Mouse (Mus musculus): Measurements from ENCODE around the gene Ruvbl2. TPM values are rescaled to one million over a fixed set of nuclear protein-coding genes. Genes with fewer than 3 reads are reported as not detected.

Ruvbl2 gene
- total and polyA plus RNA-seq, 3 experiments = 253 to 277 (median 267) TPM

DNA sequence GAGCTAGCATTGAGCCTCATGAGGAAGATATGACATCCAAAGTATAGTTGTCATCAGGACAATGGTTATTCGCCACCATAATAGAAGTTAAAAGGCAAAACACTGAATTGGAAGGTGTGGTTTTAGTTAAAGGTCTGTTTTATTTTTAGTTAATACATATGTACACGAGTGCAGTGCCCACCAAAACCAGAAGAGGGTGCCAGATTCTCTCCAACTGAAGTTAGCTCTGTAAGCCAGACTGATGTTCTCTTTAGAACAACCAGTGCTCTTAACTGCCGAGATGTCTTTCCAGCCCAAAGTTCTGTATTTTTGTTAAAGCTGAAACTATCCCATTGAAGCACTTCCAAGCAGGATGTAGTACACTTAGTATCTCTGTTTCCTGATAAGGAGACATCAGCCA lies 33.0 kb upstream of the Ruvbl2 start:
- Histone ChIP-seq H3K4me3 (replicated peaks in 1 of 3; ENCODE audit: low read depth in 2 of 3, low read length in 2 of 3, poor library complexity in 1 of 3) (no peak overlapping the region), H3K27ac (ENCODE audit: insufficient read depth, low read depth) (no peak overlapping the region), H3K4me1 (ENCODE audit: control insufficient read depth in 1 of 2, insufficient read depth in 2 of 2) (peaks cover 5 to 22% of the 10 kb centered on the region in 2 experiments; a peak in 3 of 4 replicates), H3K36me3 (replicated peaks in 1 of 2; ENCODE audit: control insufficient read depth in 1 of 2, insufficient read depth in 1 of 2, low read length in 1 of 2) (peaks cover 14 to 38% of the 10 kb centered on the region in 2 experiments), H3K27me3 (replicated peaks) (no peaks in the 10 kb centered on the region), H3K9me3 (replicated peaks; ENCODE audit: low read length) (peaks cover 3% of the 10 kb centered on the region), H3K4me2 (ENCODE audit: insufficient read depth, low read depth, poor library complexity, severe bottlenecking) (no peak overlapping the region), H3K9ac (ENCODE audit: insufficient read depth, low read depth) (no peak overlapping the region), H3K79me2 (replicated peaks; ENCODE audit: control insufficient read depth, extremely low read depth, insufficient read depth, poor library complexity, severe bottlenecking) (0 out of 2 replicates have a peak, but pooled peaks cover 5% of the 10 kb centered on the region)
- dilution Hi-C loops (cut with MboI; ENCODE audit: extremely low pct_ligation_motif_present, extremely low pct_unique_long_range_greater_than_20kb, low sequenced_read_pairs) (no loop called here), in situ Hi-C loops (cut with MboI; ENCODE audit: low pct_ligation_motif_present, low pct_unique_long_range_greater_than_20kb, low sequenced_read_pairs) (no loop called here)
- peak; percentile 71 for DNase-seq (ENCODE audit: extremely low read depth)
- no peak for TF ChIP-seq CHD1 (IDR thresholded peaks at IDR 0.05; ENCODE audit: low read depth, low read length)
- peak; percentile 4; the same call in 1 of the 2 replicates for TF ChIP-seq ZC3H11A (IDR thresholded peaks at IDR 0.05; ENCODE audit: low read depth, low read length)
- no peak for TF ChIP-seq MAZ (IDR thresholded peaks at IDR 0.05; ENCODE audit: low read depth, low read length)
- TF ChIP-seq RAD21 (IDR thresholded peaks at IDR 0.05; ENCODE audit: low read depth, low read length) = peak; percentile 80
- no peak for TF ChIP-seq EP300 (IDR thresholded peaks at IDR 0.05; ENCODE audit: low read length)
- TF ChIP-seq ZKSCAN1 (IDR thresholded peaks at IDR 0.05; ENCODE audit: borderline replicate concordance, low read depth, low read length) = no peak
- no peak for TF ChIP-seq USF2 (conservative IDR thresholded peaks at IDR 0.05; ENCODE audit: low read depth, low read length)
- peak; percentile 86 to 89 for TF ChIP-seq CTCF (conservative IDR thresholded peaks at IDR 0.05 in 1 of 2, IDR thresholded peaks at IDR 0.05 in 1 of 2; ENCODE audit: low read depth in 2 of 2, low read length in 2 of 2)
- no peak for TF ChIP-seq POLR2AphosphoS2 (IDR thresholded peaks at IDR 0.05; ENCODE audit: low read depth, low read length)
- no peak for TF ChIP-seq CHD2 (IDR thresholded peaks at IDR 0.05; ENCODE audit: low read length)
- no peak for TF ChIP-seq JUND (conservative IDR thresholded peaks at IDR 0.05; ENCODE audit: low read depth, low read length)
- no peak for TF ChIP-seq ZNF384 (IDR thresholded peaks at IDR 0.05; ENCODE audit: low read depth, low read length)
- no peak for TF ChIP-seq MAFK (IDR thresholded peaks at IDR 0.05; ENCODE audit: insufficient replicate concordance, low read length)
- no peak for TF ChIP-seq HCFC1 (IDR thresholded peaks at IDR 0.05; ENCODE audit: low read depth, low read length)
- no peak for TF ChIP-seq ZMIZ1 (IDR thresholded peaks at IDR 0.05; ENCODE audit: low read depth, low read length)
- peak; percentile 75 for TF ChIP-seq SMC3 (IDR thresholded peaks at IDR 0.05; ENCODE audit: low read depth, low read length)
- no peak for TF ChIP-seq ETS1 (conservative IDR thresholded peaks at IDR 0.05; ENCODE audit: low read depth, low read length)
- no peak for TF ChIP-seq MXI1 (IDR thresholded peaks at IDR 0.05; ENCODE audit: low read depth, low read length)

DNA sequence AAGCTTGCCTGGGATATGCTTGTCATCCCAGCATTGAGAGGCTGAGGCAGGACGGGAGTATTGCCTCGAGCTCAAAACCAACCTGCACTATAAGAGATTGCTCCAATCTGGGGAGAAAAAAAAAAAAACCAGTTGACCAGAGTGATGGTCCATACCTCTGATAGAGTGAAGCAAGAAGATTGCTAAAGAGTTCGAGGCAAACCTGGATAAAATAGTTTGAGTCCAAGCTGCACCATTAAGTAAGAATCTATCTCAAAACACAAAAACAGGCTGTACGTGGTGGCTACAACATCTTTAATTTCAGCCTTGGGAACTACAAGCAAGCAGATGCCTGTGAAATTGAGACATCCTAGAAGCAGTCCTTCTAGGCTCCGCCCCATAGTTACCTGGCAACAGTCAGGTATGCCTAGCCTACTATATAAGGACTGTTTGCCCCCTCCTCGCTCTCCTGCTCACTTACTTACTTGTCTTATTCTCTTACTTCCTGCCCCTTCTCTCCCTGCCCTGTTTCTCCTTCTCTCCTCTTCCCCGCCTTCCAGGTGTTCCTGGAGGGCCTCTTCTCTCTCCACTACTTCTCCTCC lies 29.3 kb upstream of the Ruvbl2 start:
- dilution Hi-C loops (cut with MboI; ENCODE audit: extremely low pct_ligation_motif_present, extremely low pct_unique_long_range_greater_than_20kb, low sequenced_read_pairs) (no loop called here), in situ Hi-C loops (cut with MboI; ENCODE audit: low pct_ligation_motif_present, low pct_unique_long_range_greater_than_20kb, low sequenced_read_pairs) (loop anchor here (5.0 to 10.0 kb wide), 2 partner anchors 95 to 218 kb away; partner anchors contain the start of gene Ntn5)
- Histone ChIP-seq H3K27ac (ENCODE audit: insufficient read depth, low read depth) (no peak overlapping the region), H3K79me2 (replicated peaks; ENCODE audit: control insufficient read depth, extremely low read depth, insufficient read depth, poor library complexity, severe bottlenecking) (peaks cover 30% of the 10 kb centered on the region), H3K4me1 (ENCODE audit: control insufficient read depth in 1 of 2, insufficient read depth in 2 of 2) (peaks cover 13 to 37% of the 10 kb centered on the region in 2 experiments), H3K36me3 (replicated peaks in 1 of 2; ENCODE audit: control insufficient read depth in 1 of 2, insufficient read depth in 1 of 2, low read length in 1 of 2) (peaks cover 19 to 33% of the 10 kb centered on the region in 2 experiments), H3K4me3 (replicated peaks in 1 of 3; ENCODE audit: low read depth in 2 of 3, low read length in 2 of 3, poor library complexity in 1 of 3) (peak overlapping the region; percentile 14 to 77 (median 73)), H3K27me3 (replicated peaks) (no peaks in the 10 kb centered on the region), H3K9ac (ENCODE audit: insufficient read depth, low read depth) (peak overlapping the region; percentile 21; the same call in 1 of the 2 replicates), H3K4me2 (ENCODE audit: insufficient read depth, low read depth, poor library complexity, severe bottlenecking) (peak overlapping the region; percentile 45), H3K9me3 (replicated peaks; ENCODE audit: low read length) (peaks cover 3% of the 10 kb centered on the region)
- TF ChIP-seq GABPA (IDR thresholded peaks at IDR 0.05; ENCODE audit: insufficient replicate concordance, low read depth, low read length) = no peak
- TF ChIP-seq SMC3 (IDR thresholded peaks at IDR 0.05; ENCODE audit: low read depth, low read length) = no peak
- no peak for TF ChIP-seq CTCF (conservative IDR thresholded peaks at IDR 0.05 in 1 of 2, IDR thresholded peaks at IDR 0.05 in 1 of 2; ENCODE audit: low read depth in 2 of 2, low read length in 2 of 2)
- no peak for TF ChIP-seq MEF2A (IDR thresholded peaks at IDR 0.05; ENCODE audit: borderline replicate concordance, low read depth, low read length)
- TF ChIP-seq SIN3A (IDR thresholded peaks at IDR 0.05; ENCODE audit: low read length) = no peak
- no peak for TF ChIP-seq MAFK (IDR thresholded peaks at IDR 0.05; ENCODE audit: insufficient replicate concordance, low read length)
- TF ChIP-seq UBTF (IDR thresholded peaks at IDR 0.05; ENCODE audit: low read depth, low read length) = no peak
- TF ChIP-seq JUN (IDR thresholded peaks at IDR 0.05; ENCODE audit: insufficient read depth, low read depth, low read length) = no peak
- no peak for TF ChIP-seq POLR2A (IDR thresholded peaks at IDR 0.05; ENCODE audit: low read depth, low read length)
- no peak for TF ChIP-seq USF2 (conservative IDR thresholded peaks at IDR 0.05; ENCODE audit: low read depth, low read length)
- no peak for TF ChIP-seq ZC3H11A (IDR thresholded peaks at IDR 0.05; ENCODE audit: low read depth, low read length)
- no peak for TF ChIP-seq IRF4 (IDR thresholded peaks at IDR 0.05; ENCODE audit: low read depth, low read length)
- TF ChIP-seq POLR2AphosphoS2 (IDR thresholded peaks at IDR 0.05; ENCODE audit: low read depth, low read length) = no peak
- no peak for TF ChIP-seq PAX5 (IDR thresholded peaks at IDR 0.05; ENCODE audit: low read length)
- no peak for TF ChIP-seq NRF1 (IDR thresholded peaks at IDR 0.05; ENCODE audit: low read depth, low read length)
- no peak for TF ChIP-seq NELFE (IDR thresholded peaks at IDR 0.05; ENCODE audit: low read depth, low read length)
- no peak for DNase-seq (ENCODE audit: extremely low read depth)

Measured in CH12.LX (cell line).